ENCODE assay signal across 20 mouse cellular contexts in the genomic region with DNA sequence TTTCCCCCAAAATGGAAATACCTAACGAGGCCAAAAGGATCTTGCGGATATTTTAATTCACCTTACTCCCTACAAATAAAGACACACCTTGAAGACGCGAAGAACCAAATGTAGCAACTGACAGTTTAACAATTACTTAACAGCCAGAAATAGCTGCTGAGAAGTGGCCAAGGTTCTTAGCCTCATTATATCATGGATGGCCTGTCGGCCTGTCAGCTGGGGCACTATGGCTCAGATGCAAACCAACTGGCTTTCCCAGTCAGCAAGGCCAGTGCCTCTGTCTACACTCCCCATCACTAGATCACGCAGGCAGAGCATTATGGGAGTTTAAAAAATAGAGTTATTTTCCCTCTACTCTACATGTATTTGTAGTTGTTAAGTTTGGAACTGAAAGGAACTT.
"Had no signal": no experiment of that assay in that cellular context is flagged by ENCODE, and none has a peak within 500 bp of the region (broad histone marks: within the 10 kb centered on the region; RNA-seq: fewer than 3 reads in every experiment).

No protein-coding gene starts in this region.

- H3K36me3 ChIP-seq: kidney, embryonic 15.5 days; limb, embryonic 12.5 days; limb, embryonic 15.5 days; midbrain, embryonic 12.5 days; midbrain, embryonic 15.5 days; neural tube, embryonic 12.5 days; neural tube, embryonic 15.5 days had no signal

- H3K4me3 ChIP-seq: kidney, embryonic 15.5 days; limb, embryonic 12.5 days; limb, embryonic 15.5 days; midbrain, embryonic 12.5 days; midbrain, embryonic 15.5 days; neural tube, embryonic 12.5 days; neural tube, embryonic 15.5 days had no signal

- H3K27me3 ChIP-seq: kidney, embryonic 15.5 days; limb, embryonic 12.5 days; limb, embryonic 15.5 days; midbrain, embryonic 12.5 days; midbrain, embryonic 15.5 days; neural tube, embryonic 12.5 days; neural tube, embryonic 15.5 days had no signal

- H3K27ac ChIP-seq: kidney, embryonic 15.5 days; limb, embryonic 12.5 days; limb, embryonic 15.5 days; liver, embryonic 14.5 days; macrophage; midbrain, embryonic 12.5 days; midbrain, embryonic 15.5 days; neural tube, embryonic 12.5 days; neural tube, embryonic 15.5 days; stomach, postnatal 0 days had no signal

- H3K4me1 ChIP-seq: limb, embryonic 12.5 days; limb, embryonic 15.5 days; midbrain, embryonic 12.5 days; midbrain, embryonic 15.5 days; neural tube, embryonic 12.5 days had no signal

- DNase-seq: kidney, adult 8-10 months; kidney, postnatal 14 days; left cerebral cortex, postnatal 4 days; liver, postnatal 0 days; lung, embryonic 14.5 days; right cerebral cortex, adult 18-20 months; right cerebral cortex, postnatal 14 days; right cerebral cortex, postnatal 4 days; thymus, adult 18-20 months; thymus, postnatal 36 days had no signal

- H3K9me3 ChIP-seq: limb, embryonic 15.5 days; midbrain, embryonic 15.5 days; neural tube, embryonic 12.5 days had no signal
